Mouse (Mus musculus): ENCODE results near the gene Xrcc1. TPM values are rescaled to one million over a fixed set of nuclear protein-coding genes. Genes with fewer than 3 reads are reported as not detected.

Xrcc1 gene
- polyA plus RNA-seq, 1 experiment from 2014 or later: 57.4 TPM

GRCm38 (mm10) chr7:24529580-24529979 is 16.5 kb upstream of the Xrcc1 start:
- 48% methylated on average over 11 of the region's 11 CpGs for WGBS

GRCm38 (mm10) chr7:24530062-24530931 is 15.8 kb upstream of the Xrcc1 start, which contains the start of gene Irgq:
TSS of gene Irgq (plus strand) at chr7:24530689.
- Histone ChIP-seq H3K27ac (replicated peaks in 1 of 2; ENCODE audit: control insufficient read depth in 1 of 2, insufficient read depth in 1 of 2, low read depth in 2 of 2, low read length in 2 of 2) (peak within 1 kb of the TSS; percentile 94 to 96), H3K9me3 (ENCODE audit: control insufficient read depth, low read length) (no peaks in the 10 kb centered on the region), H3K4me1 (ENCODE audit: control insufficient read depth in 2 of 2, insufficient read depth in 2 of 2, low read length in 2 of 2) (peaks cover 9 to 12% of the 10 kb centered on the region in 2 experiments), H3K4me3 (ENCODE audit: control insufficient read depth in 1 of 2, insufficient read depth in 1 of 2, low read depth in 1 of 2, low read length in 2 of 2) (peak within 1 kb of the TSS; percentile 69 to 74), H3K27me3 (ENCODE audit: control insufficient read depth, insufficient read depth, low read length) (no peaks in the 10 kb centered on the region), H3K4me2 (ENCODE audit: low read length) (peak within 1 kb of the TSS; percentile 97), H3K9ac (ENCODE audit: low read length) (peak within 1 kb of the TSS; percentile 92), H3K36me3 (ENCODE audit: control insufficient read depth, insufficient read depth, low read length) (peaks cover 27% of the 10 kb centered on the region)
- ATAC-seq (ENCODE audit: insufficient number of reproducible peaks, insufficient read depth, low FRiP score, low read depth): peak; percentile 95
- under 1% methylated on average over 44 of the region's 44 CpGs for WGBS

More at GRCm38 (mm10) chr7:24529580-24529979, 16.5 kb upstream of the Xrcc1 start:
- Histone ChIP-seq H3K4me3 (ENCODE audit: control insufficient read depth in 1 of 2, insufficient read depth in 1 of 2, low read depth in 1 of 2, low read length in 2 of 2) (peak overlapping the region; percentile 69 to 74), H3K9me3 (ENCODE audit: control insufficient read depth, low read length) (no peaks in the 10 kb centered on the region), H3K4me1 (ENCODE audit: control insufficient read depth in 2 of 2, insufficient read depth in 2 of 2, low read length in 2 of 2) (peaks cover 9 to 12% of the 10 kb centered on the region in 2 experiments), H3K36me3 (ENCODE audit: control insufficient read depth, insufficient read depth, low read length) (peaks cover 19% of the 10 kb centered on the region), H3K27me3 (ENCODE audit: control insufficient read depth, insufficient read depth, low read length) (no peaks in the 10 kb centered on the region), H3K27ac (replicated peaks in 1 of 2; ENCODE audit: control insufficient read depth in 1 of 2, insufficient read depth in 1 of 2, low read depth in 2 of 2, low read length in 2 of 2) (peak overlapping the region; percentile 94 to 96), H3K9ac (ENCODE audit: low read length) (peak overlapping the region; percentile 88), H3K4me2 (ENCODE audit: low read length) (peak overlapping the region; percentile 97)
- ATAC-seq (ENCODE audit: insufficient number of reproducible peaks, insufficient read depth, low FRiP score, low read depth): no peak

- peak overlapping the region; percentile 97 for H3K4me2 ChIP-seq (ENCODE audit: low read length)
- peak overlapping the region; percentile 81 to 94 for H3K27ac ChIP-seq (replicated peaks in 1 of 2; ENCODE audit: control insufficient read depth in 1 of 2, insufficient read depth in 1 of 2, low read depth in 2 of 2, low read length in 2 of 2)
- peaks cover 38% of the 10 kb centered on the region for H3K36me3 ChIP-seq (ENCODE audit: control insufficient read depth, insufficient read depth, low read length)
- peak; percentile 51; the same call in 1 of the 2 replicates for ATAC-seq (ENCODE audit: insufficient number of reproducible peaks, insufficient read depth, low FRiP score, low read depth)
- WGBS: under 1% methylated on average over 43 of the region's 43 CpGs
- no peaks in the 10 kb centered on the region for H3K27me3 ChIP-seq (ENCODE audit: control insufficient read depth, insufficient read depth, low read length)
- H3K9ac ChIP-seq (ENCODE audit: low read length): peak overlapping the region; percentile 92
- H3K4me1 ChIP-seq (ENCODE audit: control insufficient read depth in 2 of 2, insufficient read depth in 2 of 2, low read length in 2 of 2): peaks cover 9 to 12% of the 10 kb centered on the region in 2 experiments
- no peaks in the 10 kb centered on the region for H3K9me3 ChIP-seq (ENCODE audit: control insufficient read depth, low read length)
- peak overlapping the region; percentile 69 to 74 for H3K4me3 ChIP-seq (ENCODE audit: control insufficient read depth in 1 of 2, insufficient read depth in 1 of 2, low read depth in 1 of 2, low read length in 2 of 2)
Measured at GRCm38 (mm10) chr7:24531211-24531971, 14.7 kb upstream of the Xrcc1 start.

- peaks cover 9 to 12% of the 10 kb centered on the region in 2 experiments for H3K4me1 ChIP-seq (ENCODE audit: control insufficient read depth in 2 of 2, insufficient read depth in 2 of 2, low read length in 2 of 2)
- no peak overlapping the region for H3K9ac ChIP-seq (ENCODE audit: low read length)
- WGBS: 76% methylated on average over 28 of the region's 28 CpGs
- H3K27ac ChIP-seq (replicated peaks in 1 of 2; ENCODE audit: control insufficient read depth in 1 of 2, insufficient read depth in 1 of 2, low read depth in 2 of 2, low read length in 2 of 2): no peak overlapping the region
- no peaks in the 10 kb centered on the region for H3K9me3 ChIP-seq (ENCODE audit: control insufficient read depth, low read length)
- H3K36me3 ChIP-seq (ENCODE audit: control insufficient read depth, insufficient read depth, low read length): peaks cover 41% of the 10 kb centered on the region
- H3K4me2 ChIP-seq (ENCODE audit: low read length): no peak overlapping the region
- no peaks in the 10 kb centered on the region for H3K27me3 ChIP-seq (ENCODE audit: control insufficient read depth, insufficient read depth, low read length)
- no peak overlapping the region for H3K4me3 ChIP-seq (ENCODE audit: control insufficient read depth in 1 of 2, insufficient read depth in 1 of 2, low read depth in 1 of 2, low read length in 2 of 2)
- no peak for ATAC-seq (ENCODE audit: insufficient number of reproducible peaks, insufficient read depth, low FRiP score, low read depth)
Measured at GRCm38 (mm10) chr7:24533031-24533571, 13.0 kb upstream of the Xrcc1 start.

- H3K4me2 ChIP-seq (ENCODE audit: low read length): no peak overlapping the region
- no peaks in the 10 kb centered on the region for H3K27me3 ChIP-seq (ENCODE audit: control insufficient read depth, insufficient read depth, low read length)
- no peak for ATAC-seq (ENCODE audit: insufficient number of reproducible peaks, insufficient read depth, low FRiP score, low read depth)
- no peak overlapping the region for H3K4me3 ChIP-seq (ENCODE audit: control insufficient read depth in 1 of 2, insufficient read depth in 1 of 2, low read depth in 1 of 2, low read length in 2 of 2)
- H3K4me1 ChIP-seq (ENCODE audit: control insufficient read depth in 2 of 2, insufficient read depth in 2 of 2, low read length in 2 of 2): peaks cover 9 to 12% of the 10 kb centered on the region in 2 experiments
- peaks cover 41% of the 10 kb centered on the region for H3K36me3 ChIP-seq (ENCODE audit: control insufficient read depth, insufficient read depth, low read length)
- no peaks in the 10 kb centered on the region for H3K9me3 ChIP-seq (ENCODE audit: control insufficient read depth, low read length)
- no peak overlapping the region for H3K27ac ChIP-seq (replicated peaks in 1 of 2; ENCODE audit: control insufficient read depth in 1 of 2, insufficient read depth in 1 of 2, low read depth in 2 of 2, low read length in 2 of 2)
- H3K9ac ChIP-seq (ENCODE audit: low read length): 0 out of 2 replicates have a peak overlapping the region, but pooled peaks have one; percentile 12
- 34% methylated on average over 41 of the region's 42 CpGs for WGBS
Measured at GRCm38 (mm10) chr7:24533806-24534205, 12.3 kb upstream of the Xrcc1 start.

DNA sequence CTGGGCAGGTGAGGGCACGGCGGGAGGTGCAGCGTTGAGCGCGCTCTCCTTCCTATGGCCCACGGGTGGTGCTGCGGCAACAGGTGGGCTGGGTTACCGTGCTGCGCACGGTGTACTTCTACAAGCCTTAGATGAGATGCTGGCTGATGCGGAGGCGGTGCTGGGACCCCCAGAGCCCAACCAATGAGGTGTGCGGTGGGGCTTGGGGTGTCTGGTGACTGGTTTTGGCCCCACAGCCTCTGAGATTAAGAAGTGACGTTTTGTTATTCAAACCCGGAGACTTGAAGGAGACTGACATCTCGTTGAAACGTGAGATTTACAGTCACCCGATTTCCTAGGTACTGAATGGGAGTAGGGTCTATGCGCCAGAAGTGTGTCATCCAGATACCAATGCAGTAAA is 11.8 kb upstream of the Xrcc1 start:
- no peak overlapping the region for H3K4me3 ChIP-seq (ENCODE audit: control insufficient read depth in 1 of 2, insufficient read depth in 1 of 2, low read depth in 1 of 2, low read length in 2 of 2)
- H3K27me3 ChIP-seq (ENCODE audit: control insufficient read depth, insufficient read depth, low read length): no peaks in the 10 kb centered on the region
- H3K4me2 ChIP-seq (ENCODE audit: low read length): no peak overlapping the region
- WGBS: 40% methylated on average over 19 of the region's 19 CpGs
- no peak overlapping the region for H3K27ac ChIP-seq (replicated peaks in 1 of 2; ENCODE audit: control insufficient read depth in 1 of 2, insufficient read depth in 1 of 2, low read depth in 2 of 2, low read length in 2 of 2)
- H3K9me3 ChIP-seq (ENCODE audit: control insufficient read depth, low read length): no peaks in the 10 kb centered on the region
- 0 out of 2 replicates have a peak overlapping the region, but pooled peaks have one; percentile 12 for H3K9ac ChIP-seq (ENCODE audit: low read length)
- H3K4me1 ChIP-seq (ENCODE audit: control insufficient read depth in 2 of 2, insufficient read depth in 2 of 2, low read length in 2 of 2): peaks cover 8 to 12% of the 10 kb centered on the region in 2 experiments
- ATAC-seq (ENCODE audit: insufficient number of reproducible peaks, insufficient read depth, low FRiP score, low read depth): no peak
- H3K36me3 ChIP-seq (ENCODE audit: control insufficient read depth, insufficient read depth, low read length): peaks cover 41% of the 10 kb centered on the region

- H3K4me2 ChIP-seq (ENCODE audit: low read length): no peak overlapping the region
- H3K9me3 ChIP-seq (ENCODE audit: control insufficient read depth, low read length): no peaks in the 10 kb centered on the region
- H3K4me1 ChIP-seq (ENCODE audit: control insufficient read depth in 2 of 2, insufficient read depth in 2 of 2, low read length in 2 of 2): peaks cover under 1 to 3% of the 10 kb centered on the region in 2 experiments; a peak in 1 of 4 replicates
- no peaks in the 10 kb centered on the region for H3K27me3 ChIP-seq (ENCODE audit: control insufficient read depth, insufficient read depth, low read length)
- no peak overlapping the region for H3K4me3 ChIP-seq (ENCODE audit: control insufficient read depth in 1 of 2, insufficient read depth in 1 of 2, low read depth in 1 of 2, low read length in 2 of 2)
- H3K9ac ChIP-seq (ENCODE audit: low read length): no peak overlapping the region
- WGBS: 81% methylated on average over 4 of the region's 4 CpGs
- ATAC-seq (ENCODE audit: insufficient number of reproducible peaks, insufficient read depth, low FRiP score, low read depth): no peak
- H3K27ac ChIP-seq (replicated peaks in 1 of 2; ENCODE audit: control insufficient read depth in 1 of 2, insufficient read depth in 1 of 2, low read depth in 2 of 2, low read length in 2 of 2): no peak overlapping the region
- peaks cover 41% of the 10 kb centered on the region for H3K36me3 ChIP-seq (ENCODE audit: control insufficient read depth, insufficient read depth, low read length)
Measured at GRCm38 (mm10) chr7:24537081-24537480, 9.0 kb upstream of the Xrcc1 start.
